Mouse (Mus musculus) kidney, embryonic 15.5 days (tissue): ENCODE measurements at regions not wholly inside any gene's neighbourhood (a gene's known extent, or its start where the extent isn't known, plus 50 kb on each side); places are given as distances from the start of the nearest gene placed in this dataset.

Experiments used
- ATAC-seq: fragments of 200-750 bp; cut with Nextera tagmentation; replicated peaks from 2 replicates; pipeline ENCODE4 v1.8.0; 2017; ENCODE audit warnings: moderate TSS enrichment; ENCODE audit not compliant: low FRiP score
- H3K27ac ChIP-seq: fragments of 300-500 bp; sonication (generic); 2 replicates; pipeline ENCODE4 v1.5.1; 2015; ENCODE audit warnings: mild to moderate bottlenecking, inconsistent platforms
- H3K27me3 ChIP-seq: fragments of 300-500 bp; sonication (generic); 2 replicates; pipeline ENCODE4 v1.6.1; 2015; ENCODE audit warnings: inconsistent platforms
- H3K36me3 ChIP-seq: fragments of 300-500 bp; sonication (generic); 2 replicates; pipeline ENCODE4 v1.6.1; 2015; ENCODE audit warnings: inconsistent platforms
- H3K4me1 ChIP-seq: fragments of 300-500 bp; sonication (generic); 2 replicates; pipeline ENCODE4 v1.6.1; 2015; ENCODE audit warnings: inconsistent platforms
- H3K4me2 ChIP-seq: fragments of 300-500 bp; sonication (generic); 2 replicates; pipeline ENCODE4 v1.6.1; 2015; ENCODE audit warnings: moderate library complexity, mild to moderate bottlenecking, inconsistent platforms
- H3K4me3 ChIP-seq: fragments of 300-500 bp; sonication (generic); replicated peaks from 2 replicates; pipeline ENCODE4 v1.5.1; 2015; ENCODE audit warnings: mild to moderate bottlenecking, inconsistent platforms
- H3K9ac ChIP-seq: fragments of 300-500 bp; sonication (generic); 2 replicates; pipeline ENCODE4 v1.6.1; 2015; ENCODE audit warnings: mild to moderate bottlenecking, inconsistent platforms
- H3K9me3 ChIP-seq: fragments of 300-500 bp; sonication (generic); replicated peaks from 2 replicates; pipeline ENCODE4 v1.6.1; 2016; ENCODE audit warnings: inconsistent platforms
- WGBS: fragments of 180-500 bp; shearing (Covaris S2); methylation state at CpG from one replicate; pipeline ENCODE4 v1.1.7; 2015; ENCODE audit warnings: mixed read lengths; 5-methylcytosine and 5-hydroxymethylcytosine counted together

DNA sequence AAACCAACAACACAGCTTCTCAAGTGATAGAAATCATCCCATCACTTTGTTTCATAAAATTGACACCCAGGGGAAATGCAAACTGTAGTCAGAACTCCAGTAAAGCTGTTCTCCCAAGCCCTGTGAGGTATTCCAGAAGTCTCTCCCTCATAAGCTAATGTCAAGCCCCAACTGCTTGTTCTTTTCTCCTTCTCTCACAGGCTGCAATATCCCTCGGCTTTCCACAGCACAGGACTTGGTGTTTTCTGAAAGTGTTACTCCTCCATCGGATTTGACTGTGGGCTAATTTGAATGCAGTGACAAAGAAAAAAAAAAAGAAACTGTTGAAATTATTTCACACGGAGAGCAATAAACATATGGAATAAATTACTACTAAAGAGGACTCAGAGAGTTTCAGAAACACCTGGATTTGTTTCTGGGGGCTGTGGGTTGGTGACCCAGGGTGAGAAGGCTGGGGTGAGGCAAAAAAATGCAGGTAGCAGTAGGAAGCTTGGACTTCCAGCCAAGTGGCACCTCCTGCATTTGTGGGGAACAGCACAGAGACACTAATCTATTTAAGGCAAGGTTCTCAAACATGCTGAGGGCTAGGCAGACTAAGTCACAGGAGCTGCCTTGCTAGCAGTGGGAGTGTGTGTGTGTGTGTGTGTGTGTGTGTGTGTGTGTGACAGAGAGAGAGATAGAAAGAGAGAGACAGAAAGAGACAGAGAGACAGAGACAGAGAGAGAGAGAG lies 447.3 kb downstream of the Gm43517 start:
- H3K9me3 ChIP-seq = no peaks in the 10 kb centered on the region
- H3K9ac ChIP-seq = no peak overlapping the region
- H3K36me3 ChIP-seq = no peaks in the 10 kb centered on the region
- WGBS = 57% methylated on average over 3 of the region's 3 CpGs
- no peak overlapping the region for H3K4me3 ChIP-seq
- no peak for ATAC-seq
- H3K4me2 ChIP-seq = no peak overlapping the region
- H3K27ac ChIP-seq = no peak overlapping the region
- H3K4me1 ChIP-seq = no peaks in the 10 kb centered on the region
- no peaks in the 10 kb centered on the region for H3K27me3 ChIP-seq

DNA sequence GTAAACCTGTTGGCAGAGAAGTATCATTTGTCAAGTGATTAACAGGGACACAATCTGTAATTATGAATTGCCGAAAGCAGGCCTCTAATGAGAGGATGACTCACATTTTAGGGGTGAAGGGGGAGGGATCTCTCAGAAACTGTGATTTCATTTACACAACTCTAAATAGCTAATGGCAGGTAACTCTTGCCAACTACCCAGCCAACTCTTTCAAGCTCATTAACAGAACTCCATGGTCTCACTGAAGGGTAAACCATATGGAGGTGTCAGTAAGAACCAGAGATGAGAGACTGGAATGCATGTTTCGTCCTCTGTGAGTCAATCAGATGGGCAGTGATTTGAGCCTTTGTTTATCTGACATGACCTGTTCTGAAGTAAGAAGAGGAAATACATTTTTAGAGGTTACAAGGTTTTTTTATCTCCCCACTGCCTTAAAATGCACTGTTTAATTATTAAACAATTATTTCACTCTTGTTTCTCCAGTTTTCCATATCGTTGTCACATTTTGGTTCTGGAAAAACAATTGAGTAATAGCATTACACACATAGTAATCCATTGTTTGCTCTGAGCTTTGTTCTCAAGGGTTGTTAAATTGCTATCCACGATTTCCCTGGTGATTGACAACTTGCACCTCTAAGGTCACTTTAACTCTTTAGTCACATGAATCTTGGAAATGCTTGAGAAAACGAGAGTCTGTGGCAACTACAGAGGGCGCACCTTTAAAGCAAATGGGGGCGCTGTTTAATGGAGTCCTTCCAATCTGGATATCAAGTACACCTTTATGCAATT lies 451.5 kb downstream of the Gm43517 start:
- WGBS = 55% methylated on average over 7 of the region's 7 CpGs
- no peak for ATAC-seq
- H3K4me3 ChIP-seq = no peak overlapping the region

DNA sequence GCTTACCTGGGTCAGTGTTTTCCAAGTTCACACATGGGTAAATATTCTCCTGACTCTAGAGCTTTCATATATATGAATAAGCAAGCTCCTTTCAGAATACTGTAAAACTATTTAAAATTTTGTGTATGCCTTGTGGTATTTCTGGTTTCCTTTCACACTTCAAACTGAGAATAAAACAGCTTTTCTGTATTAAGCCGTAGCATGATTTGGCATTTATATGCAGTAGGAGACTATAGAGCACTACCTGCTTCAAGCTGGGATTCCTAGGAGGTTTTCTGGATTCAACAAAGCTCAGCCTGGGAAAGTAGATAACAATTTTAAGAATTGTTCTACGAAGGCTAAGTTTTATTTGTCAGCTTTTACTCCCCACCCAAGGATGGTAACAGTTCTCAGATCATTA lies 500.5 kb downstream of the Gm43517 start:
- no peak for ATAC-seq
- H3K4me3 ChIP-seq = no peak overlapping the region
- H3K36me3 ChIP-seq = no peaks in the 10 kb centered on the region
- H3K4me2 ChIP-seq = no peak overlapping the region
- no peak overlapping the region for H3K9ac ChIP-seq
- no peaks in the 10 kb centered on the region for H3K27me3 ChIP-seq
- no peak overlapping the region for H3K27ac ChIP-seq
- 81% methylated on average over 2 of the region's 2 CpGs for WGBS
- H3K4me1 ChIP-seq = no peaks in the 10 kb centered on the region
- H3K9me3 ChIP-seq = no peaks in the 10 kb centered on the region

More for the DNA sequence above, 451.5 kb downstream of the Gm43517 start:
- no peaks in the 10 kb centered on the region for H3K4me1 ChIP-seq
- no peaks in the 10 kb centered on the region for H3K27me3 ChIP-seq
- H3K4me2 ChIP-seq = no peak overlapping the region
- H3K27ac ChIP-seq = no peak overlapping the region
- no peaks in the 10 kb centered on the region for H3K9me3 ChIP-seq
- no peak overlapping the region for H3K9ac ChIP-seq
- H3K36me3 ChIP-seq = no peaks in the 10 kb centered on the region

DNA sequence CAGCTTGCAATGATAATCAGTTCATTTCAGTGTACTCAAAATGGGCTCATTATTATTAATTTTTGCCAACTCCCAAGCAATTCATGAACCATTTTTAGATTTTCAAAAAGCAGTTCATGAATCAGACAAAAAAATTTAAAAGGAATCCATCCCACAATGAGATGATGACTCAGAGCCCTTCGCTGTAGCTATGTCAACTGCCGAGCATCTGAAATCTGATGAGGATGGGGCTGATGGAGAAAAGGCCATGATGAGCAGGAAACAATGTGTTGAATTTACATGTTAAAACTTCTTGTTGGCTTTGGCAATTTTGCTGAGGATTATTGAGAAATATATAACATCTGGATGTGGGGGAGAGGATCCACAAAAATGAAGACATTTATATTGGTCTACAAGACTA lies 502.3 kb downstream of the Gm43517 start:
- H3K9me3 ChIP-seq = no peaks in the 10 kb centered on the region
- H3K4me2 ChIP-seq = no peak overlapping the region
- WGBS = 83% methylated on average over 2 of the region's 2 CpGs
- no peak overlapping the region for H3K27ac ChIP-seq
- no peak overlapping the region for H3K4me3 ChIP-seq
- no peaks in the 10 kb centered on the region for H3K36me3 ChIP-seq
- no peaks in the 10 kb centered on the region for H3K27me3 ChIP-seq
- no peak overlapping the region for H3K9ac ChIP-seq
- no peaks in the 10 kb centered on the region for H3K4me1 ChIP-seq
- ATAC-seq = no peak

DNA sequence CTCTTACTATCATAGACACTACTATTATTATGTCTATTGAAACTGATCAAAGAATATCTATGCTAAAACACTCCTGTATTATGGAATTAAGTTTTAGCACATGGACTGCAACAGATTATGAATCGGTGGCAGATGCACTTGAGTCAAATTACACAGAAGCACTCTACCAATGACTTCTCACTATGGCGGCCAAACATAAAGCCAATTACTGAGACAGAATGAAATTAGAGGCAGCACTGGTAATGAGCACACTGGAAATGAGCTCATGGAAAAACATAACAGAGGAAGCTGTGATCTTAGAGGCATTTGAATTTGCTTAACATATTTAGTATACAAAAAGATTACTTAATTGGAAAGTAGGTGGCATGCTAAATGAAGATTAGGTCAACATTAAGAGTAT lies 512.8 kb downstream of the Gm43517 start:
- Histone ChIP-seq H3K4me3 (no peak overlapping the region), H3K4me2 (no peak overlapping the region), H3K36me3 (no peaks in the 10 kb centered on the region), H3K9me3 (no peaks in the 10 kb centered on the region), H3K27me3 (no peaks in the 10 kb centered on the region), H3K4me1 (no peaks in the 10 kb centered on the region), H3K9ac (no peak overlapping the region), H3K27ac (no peak overlapping the region)
- no peak for ATAC-seq
- WGBS = 86% methylated on average over 2 of the region's 2 CpGs

DNA sequence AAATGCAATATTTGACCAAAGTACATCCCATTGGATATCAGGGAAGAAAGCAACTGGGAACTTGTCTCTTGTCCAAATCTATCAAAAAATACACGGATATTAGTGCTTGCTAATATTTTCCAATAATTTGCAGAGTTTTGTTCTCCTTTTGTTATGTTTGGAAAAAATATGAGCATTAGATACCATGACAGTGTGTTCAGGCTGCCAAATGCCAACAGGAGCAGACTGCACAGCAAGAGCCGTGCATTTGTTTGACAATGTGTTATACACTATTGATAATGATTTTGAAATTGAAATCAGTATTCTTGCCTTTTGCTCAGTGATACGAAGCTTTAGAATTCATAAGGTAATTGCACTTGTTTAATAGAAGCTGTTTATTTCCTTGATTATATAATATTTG lies 530.7 kb downstream of the Gm43517 start:
- no peak for ATAC-seq
- no peak overlapping the region for H3K4me3 ChIP-seq
- 89% methylated on average over 3 of the region's 3 CpGs for WGBS
- H3K4me1 ChIP-seq = no peaks in the 10 kb centered on the region
- no peak overlapping the region for H3K27ac ChIP-seq
- H3K9me3 ChIP-seq = no peaks in the 10 kb centered on the region
- H3K4me2 ChIP-seq = no peak overlapping the region
- H3K27me3 ChIP-seq = no peaks in the 10 kb centered on the region
- no peaks in the 10 kb centered on the region for H3K36me3 ChIP-seq
- H3K9ac ChIP-seq = no peak overlapping the region

DNA sequence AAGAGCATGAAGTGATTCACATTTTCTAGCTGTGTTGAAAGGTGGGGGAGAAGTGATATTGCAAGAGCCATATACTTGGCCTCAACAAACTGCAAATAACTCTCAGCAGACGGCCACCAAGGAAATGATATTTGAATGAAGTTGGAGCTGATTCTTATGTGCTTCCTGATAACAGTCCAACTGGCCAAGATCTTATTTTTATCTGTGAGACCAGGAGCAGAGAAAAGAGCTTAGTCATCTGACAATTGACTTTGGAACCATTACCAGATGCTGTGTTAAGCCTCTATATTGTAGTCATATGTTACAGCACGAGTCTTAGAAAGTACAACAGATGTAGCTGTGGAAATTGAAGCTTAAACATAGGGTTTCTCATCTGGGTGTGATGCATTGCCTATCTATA lies 536.6 kb downstream of the Gm43517 start:
- H3K9ac ChIP-seq = no peak overlapping the region
- no peaks in the 10 kb centered on the region for H3K9me3 ChIP-seq
- H3K4me2 ChIP-seq = no peak overlapping the region
- no peaks in the 10 kb centered on the region for H3K4me1 ChIP-seq
- no peak overlapping the region for H3K27ac ChIP-seq
- H3K36me3 ChIP-seq = no peaks in the 10 kb centered on the region
- WGBS = 76% methylated on average over 2 of the region's 2 CpGs
- ATAC-seq = no peak
- H3K27me3 ChIP-seq = no peaks in the 10 kb centered on the region
- no peak overlapping the region for H3K4me3 ChIP-seq

DNA sequence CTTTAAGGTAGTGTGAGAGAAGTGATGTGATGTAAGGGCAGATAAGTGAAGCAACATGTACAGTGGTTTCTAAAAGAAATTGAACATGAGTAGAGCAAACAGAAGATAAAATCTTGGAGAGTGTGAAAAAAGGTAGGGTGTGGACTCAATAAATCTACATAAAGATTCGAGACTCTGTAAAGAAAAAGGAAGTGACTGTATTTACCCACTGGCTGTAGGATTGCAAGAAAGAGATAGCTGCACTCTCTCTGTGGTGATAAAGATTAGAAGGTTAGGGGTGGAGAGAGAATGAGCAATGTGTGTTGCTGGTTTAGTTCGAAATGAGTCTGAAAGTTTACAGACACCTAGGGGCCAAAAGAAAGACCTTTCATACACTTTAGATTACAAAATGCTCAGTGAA lies 555.8 kb downstream of the Gm43517 start:
- H3K9ac ChIP-seq = no peak overlapping the region
- H3K36me3 ChIP-seq = no peaks in the 10 kb centered on the region
- H3K27ac ChIP-seq = no peak overlapping the region
- H3K27me3 ChIP-seq = no peaks in the 10 kb centered on the region
- no peaks in the 10 kb centered on the region for H3K9me3 ChIP-seq
- WGBS = 65% methylated on average over 2 of the region's 2 CpGs
- no peak overlapping the region for H3K4me3 ChIP-seq
- ATAC-seq = no peak
- no peak overlapping the region for H3K4me2 ChIP-seq
- H3K4me1 ChIP-seq = no peaks in the 10 kb centered on the region

DNA sequence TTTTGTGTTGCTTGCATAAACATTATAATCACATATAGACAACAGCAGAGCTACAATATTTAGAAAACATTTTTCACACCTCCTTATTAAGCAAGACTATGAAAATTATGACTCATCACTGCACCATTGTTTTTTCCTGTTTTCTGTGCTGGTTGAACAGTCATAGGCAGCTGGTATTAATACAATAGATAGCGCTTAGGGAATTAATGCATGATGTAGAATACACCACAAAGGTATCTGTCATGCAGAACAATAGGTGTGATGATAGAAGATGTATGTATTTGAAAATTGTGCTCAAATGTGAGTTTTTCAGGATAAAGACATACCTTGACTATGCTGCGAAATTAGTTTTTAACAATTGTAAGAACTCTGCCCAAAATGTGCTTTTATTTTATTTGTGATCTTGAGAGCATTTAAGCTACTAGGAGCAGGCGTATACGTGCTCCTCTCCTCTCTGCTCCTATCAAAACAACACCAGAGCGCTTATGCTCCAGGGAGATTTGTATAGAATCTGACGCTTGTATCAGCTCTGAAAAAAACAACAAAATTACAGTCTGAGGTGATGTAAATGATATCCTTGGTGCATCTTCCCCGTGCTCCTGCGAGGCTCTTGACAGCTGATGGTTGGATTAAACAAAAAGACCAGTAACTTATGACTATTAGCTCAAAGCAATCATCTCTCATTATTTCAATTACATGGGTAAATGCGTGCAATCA lies 560.1 kb downstream of the Gm43517 start:
- Histone ChIP-seq H3K9me3 (no peaks in the 10 kb centered on the region), H3K9ac (no peak overlapping the region), H3K4me3 (no peak overlapping the region), H3K4me2 (no peak overlapping the region), H3K27me3 (no peaks in the 10 kb centered on the region), H3K4me1 (no peaks in the 10 kb centered on the region), H3K27ac (no peak overlapping the region), H3K36me3 (no peaks in the 10 kb centered on the region)
- no peak for ATAC-seq
- WGBS = 66% methylated on average over 9 of the region's 9 CpGs

DNA sequence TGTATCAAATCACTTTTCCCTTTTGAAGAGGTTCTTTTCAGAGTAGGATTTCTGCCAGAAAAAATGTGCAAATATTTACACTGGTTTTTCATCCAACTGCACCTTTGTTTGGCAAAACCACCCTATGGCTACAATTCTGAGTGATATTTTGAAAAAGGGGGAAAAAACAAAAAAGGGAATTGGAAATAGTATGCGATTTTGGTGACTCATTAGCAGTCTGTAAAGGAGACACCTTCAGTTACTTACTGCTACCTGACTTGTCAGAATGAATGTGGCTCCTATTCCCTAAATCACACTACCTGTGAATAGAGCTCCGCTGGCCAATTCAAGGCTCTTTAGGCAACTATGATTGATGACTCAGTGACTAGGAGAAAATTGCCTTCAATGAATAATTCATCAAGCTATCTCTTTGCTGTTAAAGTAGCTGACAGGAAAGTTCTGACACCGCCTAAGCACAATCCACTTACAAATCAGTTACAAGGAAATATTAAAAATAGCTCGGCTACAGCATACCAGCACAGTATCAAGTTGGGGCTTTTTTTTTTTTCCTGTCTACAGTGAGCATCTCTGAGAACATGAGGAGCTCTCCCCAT lies 560.8 kb downstream of the Gm43517 start:
- H3K9ac ChIP-seq = no peak overlapping the region
- no peak for ATAC-seq

DNA sequence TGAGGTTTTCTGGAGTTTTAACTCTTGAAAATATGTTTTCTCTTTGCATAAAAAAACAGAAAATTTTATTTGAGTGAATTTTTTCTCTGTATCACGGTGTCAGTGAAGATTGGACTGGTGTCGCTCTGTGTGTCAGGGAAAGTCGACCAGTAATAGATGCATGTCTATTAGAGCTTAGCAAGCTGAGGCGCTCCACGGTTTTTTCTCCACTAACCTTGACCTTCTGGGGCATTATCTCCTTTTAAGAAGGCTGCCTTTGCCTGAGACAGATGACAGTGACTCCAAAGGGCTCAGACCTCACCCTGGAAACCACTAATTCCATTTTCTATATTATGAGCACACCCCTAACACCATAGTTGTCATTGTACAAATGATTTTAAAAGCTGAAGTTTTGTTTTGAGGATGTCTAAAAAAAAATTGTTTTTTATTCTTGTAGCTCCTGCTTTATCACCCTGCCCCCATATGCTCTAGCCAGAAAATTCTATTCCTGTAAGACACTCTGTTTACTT lies 561.8 kb downstream of the Gm43517 start:
- Histone ChIP-seq H3K27me3 (no peaks in the 10 kb centered on the region), H3K4me2 (no peak overlapping the region), H3K27ac (no peak overlapping the region), H3K9ac (no peak overlapping the region), H3K36me3 (no peaks in the 10 kb centered on the region), H3K4me3 (no peak overlapping the region), H3K4me1 (no peaks in the 10 kb centered on the region), H3K9me3 (no peaks in the 10 kb centered on the region)
- 65% methylated on average over 5 of the region's 5 CpGs for WGBS
- ATAC-seq = no peak

More for the DNA sequence above, 560.8 kb downstream of the Gm43517 start:
- Histone ChIP-seq H3K4me1 (no peaks in the 10 kb centered on the region), H3K27ac (no peak overlapping the region), H3K9me3 (no peaks in the 10 kb centered on the region), H3K4me2 (no peak overlapping the region), H3K4me3 (no peak overlapping the region), H3K36me3 (no peaks in the 10 kb centered on the region), H3K27me3 (no peaks in the 10 kb centered on the region)
- 50% methylated on average over 4 of the region's 4 CpGs for WGBS

DNA sequence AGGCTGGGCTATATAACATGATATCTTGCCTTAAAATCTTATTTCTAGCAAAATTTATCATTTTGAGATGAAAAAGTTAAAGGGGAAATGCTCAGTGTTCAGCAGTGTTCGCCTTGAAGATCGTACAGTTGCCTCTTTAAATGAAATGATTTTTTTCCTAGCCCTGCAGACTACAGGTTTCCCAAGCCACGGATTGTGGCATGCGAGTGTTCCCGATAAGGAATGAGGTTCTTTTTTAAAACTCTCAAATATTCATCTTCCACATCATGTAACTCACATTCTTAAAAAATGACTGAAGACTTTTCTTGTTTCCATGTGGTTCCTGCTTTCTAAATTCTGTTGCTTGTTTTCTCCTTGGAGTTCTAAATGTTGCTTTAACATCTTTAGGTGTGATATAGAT lies 566.0 kb downstream of the Gm43517 start:
- ATAC-seq = no peak
- 77% methylated on average over 5 of the region's 5 CpGs for WGBS
- no peaks in the 10 kb centered on the region for H3K9me3 ChIP-seq
- no peak overlapping the region for H3K27ac ChIP-seq
- H3K4me2 ChIP-seq = no peak overlapping the region
- H3K36me3 ChIP-seq = no peaks in the 10 kb centered on the region
- no peaks in the 10 kb centered on the region for H3K27me3 ChIP-seq
- H3K4me3 ChIP-seq = no peak overlapping the region
- no peaks in the 10 kb centered on the region for H3K4me1 ChIP-seq
- H3K9ac ChIP-seq = no peak overlapping the region
